Mouse (Mus musculus) stomach, postnatal 0 days (tissue): ENCODE data around the gene Pitx2.

Experiments
- CTCF ChIP-seq: IDR thresholded peaks from 2 replicates; pipeline ENCODE4 v1.5.1; 2016; ENCODE audit warnings: antibody characterized with exemption, low read depth, mild to moderate bottlenecking, moderate library complexity
- EP300 ChIP-seq: optimal IDR thresholded peaks from 2 replicates; pipeline ENCODE3; 2016; ENCODE audit warnings: antibody characterized with exemption

- TF ChIP-seq CTCF (no peak), EP300 (no peak)
Observed at GRCm38 (mm10) chr3:129250997-129251396, 51.3 kb downstream of the Pitx2 start.
